Mouse (Mus musculus) limb, embryonic 14.5 days (tissue): ENCODE measurements around the gene Slc25a12. TPM values are rescaled to one million over a fixed set of nuclear protein-coding genes. Genes with fewer than 3 reads are reported as not detected.

Experiments used
- ATAC-seq: fragments of 200-750 bp; cut with Nextera tagmentation; 2 replicates; pipeline ENCODE4 v1.8.0; 2017; ENCODE audit warnings: low read depth, moderate number of reproducible peaks, moderate TSS enrichment; ENCODE audit not compliant: low FRiP score
- DNase-seq: peaks from one replicate; pipeline ENCODE4 v3.0.0-alpha.2; 2015; ENCODE audit warnings: low spot score
- H3K27ac ChIP-seq: fragments of 300-500 bp; sonication (generic); replicated peaks from 2 replicates; pipeline ENCODE4 v1.5.1; 2014; ENCODE audit warnings: low read depth, mild to moderate bottlenecking, low read length, moderate library complexity, mixed read lengths
- H3K27me3 ChIP-seq: fragments of 300-500 bp; sonication (generic); 2 replicates; pipeline ENCODE4 v1.6.1; 2014; ENCODE audit warnings: low read length, mixed read lengths; ENCODE audit not compliant: control insufficient read depth, insufficient read depth
- H3K36me3 ChIP-seq: fragments of 300-500 bp; sonication (generic); 2 replicates; pipeline ENCODE4 v1.6.1; 2014; ENCODE audit warnings: mild to moderate bottlenecking, low read length, moderate library complexity, mixed read lengths; ENCODE audit not compliant: control insufficient read depth, insufficient read depth
- H3K4me1 ChIP-seq: fragments of 300-500 bp; sonication (generic); 2 replicates; pipeline ENCODE4 v1.6.1; 2014; ENCODE audit warnings: antibody characterized with exemption, low read length, mixed read lengths; ENCODE audit not compliant: control insufficient read depth, insufficient read depth
- H3K4me2 ChIP-seq: fragments of 300-500 bp; sonication (generic); replicated peaks from 2 replicates; pipeline ENCODE4 v1.6.1; 2014; ENCODE audit warnings: low read depth, mild to moderate bottlenecking, low read length, moderate library complexity; ENCODE audit not compliant: severe bottlenecking
- H3K4me3 ChIP-seq: fragments of 300-500 bp; sonication (generic); replicated peaks from 2 replicates; pipeline ENCODE4 v1.5.1; 2014; ENCODE audit warnings: low read length
- H3K9ac ChIP-seq: fragments of 300-500 bp; sonication (generic); 2 replicates; pipeline ENCODE4 v1.6.1; 2014; ENCODE audit warnings: mild to moderate bottlenecking, low read depth, low read length, moderate library complexity; ENCODE audit not compliant: severe bottlenecking
- H3K9me3 ChIP-seq: fragments of 300-500 bp; sonication (generic); 2 replicates; pipeline ENCODE4 v1.6.1; 2016; ENCODE audit warnings: low read length; ENCODE audit not compliant: control insufficient read depth
- POLR2A ChIP-seq: fragments of 200-500 bp; IDR thresholded peaks from 2 replicates; pipeline ENCODE4 v1.8.0; 2012; ENCODE audit warnings: inconsistent platforms, mild to moderate bottlenecking, moderate library complexity, borderline replicate concordance; ENCODE audit not compliant: insufficient read depth, insufficient read length; ENCODE audit errors: extremely low read depth
- WGBS: fragments of 180-500 bp; shearing (Covaris S2); extraction: QIAGEN DNeasy Blood & Tissue Kit; methylation state at CpG from one replicate; pipeline ENCODE4 v1.1.7; 2014; 5-methylcytosine and 5-hydroxymethylcytosine counted together
- polyA plus RNA-seq, 2 experiments: library from polyadenylated mRNA; depleted of rRNA in 1 of 2; stranded (reverse) in 1 of 2; unstranded in 1 of 2; fragments of >200 nt; fragmentation: Nextera tagmentation in 1 of 2; extraction: Ambion mirVana in 1 of 2; gene quantifications; 2 replicates each; pipeline versions ENCODE4 v1.2.1 to v1.2.3; 2012 to 2014

The Slc25a12 gene
- polyA plus RNA-seq, 2 experiments = 30.9 to 33.1 TPM

DNA sequence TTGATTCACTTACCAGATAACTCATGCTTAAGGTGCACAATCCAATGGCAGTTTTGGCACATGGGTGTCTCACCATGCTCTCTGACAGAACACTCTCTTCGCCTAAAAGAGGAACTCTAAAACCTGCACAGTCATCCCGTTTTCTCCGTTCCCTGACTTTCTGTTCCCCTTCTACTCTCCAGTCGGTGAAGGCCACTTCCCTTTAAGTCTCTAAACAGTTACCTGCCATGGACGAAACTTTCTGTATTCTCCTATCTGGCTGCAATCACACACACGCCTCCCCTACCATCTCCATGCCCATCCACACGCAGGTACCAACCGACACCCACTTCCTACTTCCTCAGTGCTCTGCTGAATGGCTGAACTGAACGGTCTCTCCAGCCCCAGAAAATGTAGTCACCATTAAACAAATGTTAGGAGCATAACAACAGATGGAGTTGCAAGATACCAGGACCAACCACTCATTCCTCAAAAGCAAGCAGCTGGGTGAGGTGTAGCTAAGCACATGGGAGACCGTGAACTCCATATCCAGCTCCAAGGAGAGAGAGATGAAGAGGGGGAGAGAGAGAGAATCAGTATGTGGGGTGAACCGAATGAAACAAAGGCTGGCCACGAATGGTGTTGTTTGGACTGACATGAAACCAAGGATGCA, 29.3 kb downstream of the Slc25a12 start:
- Histone ChIP-seq H3K4me1 (no peaks in the 10 kb centered on the region), H3K9ac (no peak overlapping the region), H3K36me3 (peaks cover 7% of the 10 kb centered on the region), H3K4me3 (no peak overlapping the region), H3K27ac (no peak overlapping the region), H3K9me3 (no peaks in the 10 kb centered on the region), H3K27me3 (no peaks in the 10 kb centered on the region), H3K4me2 (no peak overlapping the region)
- DNase-seq = no peak
- ATAC-seq = no peak
- TF ChIP-seq POLR2A = no peak
- WGBS = 86% methylated on average over 12 of the region's 12 CpGs

GRCm38 (mm10) chr2:71336631-71337030, 30.9 kb downstream of the Slc25a12 start:
- Histone ChIP-seq H3K4me3 (no peak overlapping the region), H3K4me2 (no peak overlapping the region), H3K9me3 (no peaks in the 10 kb centered on the region), H3K36me3 (peaks cover 5% of the 10 kb centered on the region; the same call in 1 of the 2 replicates), H3K9ac (no peak overlapping the region), H3K27me3 (no peaks in the 10 kb centered on the region), H3K4me1 (no peaks in the 10 kb centered on the region), H3K27ac (no peak overlapping the region)
- TF ChIP-seq POLR2A = no peak
- ATAC-seq = no peak
- 92% methylated on average over 6 of the region's 6 CpGs for WGBS
- DNase-seq = no peak

GRCm38 (mm10) chr2:71336209-71336608, 31.3 kb downstream of the Slc25a12 start:
- WGBS = 78% methylated on average over 5 of the region's 6 CpGs

GRCm38 (mm10) chr2:71333986-71334822, 33.3 kb downstream of the Slc25a12 start:
- no peak for DNase-seq
- H3K4me3 ChIP-seq = no peak overlapping the region
- no peak overlapping the region for H3K9ac ChIP-seq
- H3K27me3 ChIP-seq = no peaks in the 10 kb centered on the region
- no peak for TF ChIP-seq POLR2A
- no peaks in the 10 kb centered on the region for H3K4me1 ChIP-seq
- H3K36me3 ChIP-seq = peaks cover 7% of the 10 kb centered on the region; the same call in 1 of the 2 replicates
- H3K4me2 ChIP-seq = no peak overlapping the region
- 88% methylated on average over 22 of the region's 22 CpGs for whole genome bisulfite sequencing
- no peak overlapping the region for H3K27ac ChIP-seq
- no peaks in the 10 kb centered on the region for H3K9me3 ChIP-seq
- ATAC-seq = no peak

More at GRCm38 (mm10) chr2:71336209-71336608, 31.3 kb downstream of the Slc25a12 start:
- Histone ChIP-seq H3K4me2 (no peak overlapping the region), H3K27me3 (no peaks in the 10 kb centered on the region), H3K27ac (no peak overlapping the region), H3K4me3 (no peak overlapping the region), H3K9ac (no peak overlapping the region), H3K9me3 (no peaks in the 10 kb centered on the region), H3K4me1 (no peaks in the 10 kb centered on the region), H3K36me3 (peaks cover 7% of the 10 kb centered on the region; the same call in 1 of the 2 replicates)
- ATAC-seq = no peak
- no peak for TF ChIP-seq POLR2A
- no peak for DNase-seq

GRCm38 (mm10) chr2:71329761-71330160, 37.8 kb downstream of the Slc25a12 start:
- H3K4me3 ChIP-seq = no peak overlapping the region
- no peak for ATAC-seq
- WGBS = 52% methylated on average over 3 of the region's 3 CpGs
- no peak overlapping the region for H3K9ac ChIP-seq
- no peaks in the 10 kb centered on the region for H3K9me3 ChIP-seq
- H3K4me2 ChIP-seq = no peak overlapping the region
- H3K27me3 ChIP-seq = no peaks in the 10 kb centered on the region
- H3K36me3 ChIP-seq = peaks cover 7% of the 10 kb centered on the region; the same call in 1 of the 2 replicates
- TF ChIP-seq POLR2A = no peak
- no peak overlapping the region for H3K27ac ChIP-seq
- 0 out of 2 replicates have a peak, but pooled peaks cover 2% of the 10 kb centered on the region for H3K4me1 ChIP-seq
- no peak for DNase-seq
